Mouse (Mus musculus): ENCODE measurements around the gene Neurl1a.

DNA sequence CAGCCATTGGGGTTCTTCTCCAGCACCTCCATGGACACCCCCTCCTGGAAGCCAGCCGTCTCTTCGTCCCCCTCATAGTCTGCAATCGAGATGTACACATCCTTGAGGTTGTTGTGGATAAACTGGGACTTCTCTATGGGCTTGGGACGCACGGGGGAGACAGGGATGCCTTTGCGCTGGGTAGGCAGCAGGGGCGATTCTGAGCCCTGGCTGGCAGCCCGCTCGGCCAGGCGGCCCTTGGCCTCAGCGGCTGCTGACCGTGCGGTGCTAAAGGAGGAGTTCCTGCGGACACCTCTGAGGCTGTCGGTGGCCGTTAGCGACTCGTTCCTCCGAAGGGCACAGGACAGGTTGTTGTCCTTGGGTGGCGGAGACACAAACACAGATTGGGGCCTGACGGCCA lies 88.4 kb downstream of the Neurl1a start:
- TF ChIP-seq POLR2A (IDR thresholded peaks at IDR 0.05; ENCODE audit: borderline replicate concordance, insufficient read depth, low read length) = no peak
- TF ChIP-seq CTCF (IDR thresholded peaks at IDR 0.05; ENCODE audit: borderline replicate concordance, insufficient read depth, low read depth, low read length) = no peak
